Mouse (Mus musculus) urinary bladder, postnatal 14 days (tissue): ENCODE data around the gene Cited2.

Experiments
- DNase-seq: peaks from one replicate; pipeline ENCODE4 v3.0.0; 2021; ENCODE audit warnings: low spot score

Gene Cited2

GRCm38 (mm10) chr10:17723871-17724741 is 1.1 kb downstream of the Cited2 start:
- peak; percentile 72 for DNase-seq

- DNase-seq = no peak
These were observed 2.1 kb downstream of the Cited2 start for GRCm38 (mm10) chr10:17725037-17725584.

- no peak for DNase-seq
These were observed 2.8 kb downstream of the Cited2 start for GRCm38 (mm10) chr10:17725644-17726372.

GRCm38 (mm10) chr10:17726373-17726720 is 3.3 kb downstream of the Cited2 start:
- no peak for DNase-seq

GRCm38 (mm10) chr10:17727161-17727925 is 4.3 kb downstream of the Cited2 start:
- DNase-seq = peak; percentile 23

GRCm38 (mm10) chr10:17727926-17728279 is 4.9 kb downstream of the Cited2 start:
- DNase-seq = no peak

GRCm38 (mm10) chr10:17728711-17729110 is 5.7 kb downstream of the Cited2 start:
- DNase-seq = peak; percentile 40

GRCm38 (mm10) chr10:17729476-17729875 is 6.5 kb downstream of the Cited2 start:
- DNase-seq = no peak

GRCm38 (mm10) chr10:17733057-17733456 is 10.0 kb downstream of the Cited2 start:
- peak; percentile 76 for DNase-seq

- no peak for DNase-seq
These were observed 19.6 kb downstream of the Cited2 start for GRCm38 (mm10) chr10:17742581-17742980.

- DNase-seq = no peak
These were observed 29.5 kb downstream of the Cited2 start for GRCm38 (mm10) chr10:17752478-17752877.

GRCm38 (mm10) chr10:17759772-17760171 is 36.8 kb downstream of the Cited2 start:
- no peak for DNase-seq

GRCm38 (mm10) chr10:17760750-17761613 is 38.0 kb downstream of the Cited2 start:
- DNase-seq = no peak

GRCm38 (mm10) chr10:17761652-17762051 is 38.6 kb downstream of the Cited2 start:
- no peak for DNase-seq

- no peak for DNase-seq
These were observed 39.9 kb downstream of the Cited2 start for GRCm38 (mm10) chr10:17762946-17763345.

- no peak for DNase-seq
These were observed 46.8 kb downstream of the Cited2 start for GRCm38 (mm10) chr10:17769856-17770255.

GRCm38 (mm10) chr10:17772364-17772763 is 49.3 kb downstream of the Cited2 start:
- DNase-seq = no peak

GRCm38 (mm10) chr10:17774366-17774765 is 51.3 kb downstream of the Cited2 start:
- no peak for DNase-seq

GRCm38 (mm10) chr10:17775079-17775478 is 52.1 kb downstream of the Cited2 start:
- no peak for DNase-seq
